Mouse (Mus musculus) adrenal gland, postnatal 25 days (tissue): ENCODE measurements at regions not wholly inside any gene's neighbourhood (a gene's known extent, or its start where the extent isn't known, plus 50 kb on each side); places are given as distances from the start of the nearest gene placed in this dataset.
A peak's percentile ranks its signal among the peaks of the same experiment; 100 is the strongest.

ENCODE experiments used
- DNase-seq: peaks from one replicate; pipeline ENCODE4 v3.0.0; 2021; ENCODE audit warnings: mixed read lengths

DNA sequence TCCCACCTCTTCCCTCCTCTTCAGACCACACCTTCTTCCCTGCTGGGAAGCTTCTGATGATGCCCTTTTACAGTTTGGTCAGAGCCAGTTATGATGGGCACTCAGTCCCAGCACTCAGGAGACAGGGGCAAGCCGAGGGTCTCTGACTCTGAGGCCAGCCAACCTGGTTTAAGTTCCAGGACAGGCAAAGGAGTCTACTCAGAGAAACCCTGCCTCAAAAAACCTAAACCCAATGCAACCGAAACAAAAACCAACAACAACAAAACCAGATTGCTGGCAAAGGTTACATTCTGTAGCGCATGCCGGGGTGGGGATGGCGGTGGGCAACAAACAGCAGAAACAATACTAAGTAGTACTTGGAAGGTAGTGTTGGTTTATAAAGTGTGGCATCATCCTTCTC lies 260.2 kb downstream of the Cog6 start:
- DNase-seq = no peak

DNA sequence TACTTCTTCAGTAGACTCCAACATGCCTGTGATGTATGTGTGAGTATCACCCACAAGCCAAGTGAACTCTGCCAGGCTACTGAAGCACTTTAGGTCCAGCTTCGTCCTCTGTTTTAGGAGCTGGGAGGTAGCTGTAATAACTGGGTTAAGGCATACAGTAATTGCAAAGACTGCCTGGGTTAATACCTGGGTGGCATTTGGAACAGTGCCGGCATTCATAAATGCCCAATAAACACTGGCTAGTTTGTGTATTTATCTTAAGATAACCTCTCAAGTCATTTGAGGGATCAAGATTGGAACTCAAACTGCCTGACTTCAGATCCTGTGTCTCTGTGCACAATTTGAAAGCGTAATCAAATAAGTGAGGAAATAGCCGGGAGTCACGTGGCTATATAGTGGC lies 261.0 kb downstream of the Cog6 start:
- no peak for DNase-seq

- no peak for DNase-seq
These were observed 262.1 kb downstream of the Cog6 start for GRCm38 (mm10) chr3:52754978-52755377.

GRCm38 (mm10) chr3:52754401-52754800 lies 262.6 kb downstream of the Cog6 start:
- peak; percentile 13 for DNase-seq

GRCm38 (mm10) chr3:52746917-52747316 lies 270.1 kb downstream of the Cog6 start:
- DNase-seq = no peak

DNA sequence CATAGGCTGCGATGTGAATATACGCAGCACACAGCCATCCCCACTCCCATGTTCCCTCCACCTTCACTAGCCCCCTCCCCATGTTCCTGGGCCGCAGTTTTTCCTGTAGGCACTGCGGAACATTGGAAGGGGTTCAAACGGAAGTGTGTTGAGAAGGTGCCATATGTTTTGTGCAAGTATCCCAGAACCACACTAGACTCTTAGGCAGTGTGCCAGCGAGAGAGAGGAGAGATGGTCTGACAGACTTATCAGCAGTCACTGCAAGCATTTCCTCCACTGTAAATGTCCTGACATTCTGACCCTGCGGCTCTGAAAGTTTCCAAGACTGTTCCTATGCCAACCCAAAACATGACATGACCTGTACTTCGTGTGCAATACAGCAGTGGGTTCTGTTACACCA lies 272.7 kb downstream of the Cog6 start:
- DNase-seq = no peak

- no peak for DNase-seq
These were observed 276.5 kb downstream of the Cog6 start for GRCm38 (mm10) chr3:52740466-52741026.

DNA sequence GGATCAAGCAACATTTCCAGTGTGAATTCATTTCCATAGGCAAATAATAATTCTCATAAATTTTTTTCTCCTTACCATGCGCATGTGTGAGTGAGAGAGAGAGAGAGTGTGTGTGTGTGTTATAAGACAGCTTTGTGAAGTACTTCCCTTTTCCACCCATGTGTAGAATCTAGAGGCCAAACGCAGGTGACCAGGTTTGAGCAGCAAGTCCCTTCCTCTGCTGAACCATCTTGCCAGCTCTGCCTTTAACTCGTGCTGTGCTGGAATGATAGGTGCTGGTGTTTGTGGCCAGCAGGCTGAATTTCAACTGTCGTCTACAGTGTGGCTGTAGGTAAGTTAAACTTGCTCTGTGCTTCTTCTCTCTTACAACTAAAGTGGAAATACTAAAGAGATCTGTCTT lies 277.5 kb downstream of the Cog6 start:
- DNase-seq = no peak

DNA sequence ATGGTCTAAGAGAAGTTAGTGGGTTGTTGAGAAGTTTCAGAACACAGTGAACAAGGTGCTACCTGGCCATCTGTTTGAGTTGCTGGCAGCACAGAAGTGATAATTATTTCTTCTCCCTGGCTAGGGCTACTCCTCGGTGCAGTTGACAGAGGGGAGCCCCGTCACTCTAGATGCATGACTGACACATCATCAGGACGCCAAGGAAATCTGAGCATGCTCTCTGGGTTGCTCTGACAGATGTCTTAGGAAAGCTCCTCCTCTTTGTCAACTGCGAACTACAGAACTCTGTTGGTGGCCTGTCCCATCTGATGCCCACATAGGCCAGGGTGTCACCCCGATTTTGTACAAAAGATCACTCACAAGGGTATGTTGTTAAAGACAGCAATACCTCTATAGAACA lies 278.7 kb downstream of the Cog6 start:
- DNase-seq = no peak

DNA sequence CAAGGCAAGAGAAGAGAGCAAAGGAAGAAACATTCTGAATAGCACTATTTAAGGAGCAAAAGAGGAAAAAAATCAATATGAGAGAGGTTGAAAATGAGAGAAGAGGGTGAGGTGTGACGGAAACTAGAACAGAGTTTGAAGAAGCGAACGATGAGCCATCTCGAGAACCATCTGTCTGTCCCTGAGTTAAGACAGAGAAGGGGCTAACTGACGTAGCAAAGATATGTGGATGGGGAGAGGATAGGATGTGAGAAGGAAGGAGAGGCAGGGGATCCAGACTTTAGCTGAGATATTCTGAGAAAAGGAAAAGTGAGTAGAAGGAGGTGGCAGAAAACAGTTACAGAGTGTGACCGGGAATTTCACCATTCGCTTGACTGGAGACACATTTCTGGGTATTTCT lies 281.1 kb downstream of the Cog6 start:
- no peak for DNase-seq

DNA sequence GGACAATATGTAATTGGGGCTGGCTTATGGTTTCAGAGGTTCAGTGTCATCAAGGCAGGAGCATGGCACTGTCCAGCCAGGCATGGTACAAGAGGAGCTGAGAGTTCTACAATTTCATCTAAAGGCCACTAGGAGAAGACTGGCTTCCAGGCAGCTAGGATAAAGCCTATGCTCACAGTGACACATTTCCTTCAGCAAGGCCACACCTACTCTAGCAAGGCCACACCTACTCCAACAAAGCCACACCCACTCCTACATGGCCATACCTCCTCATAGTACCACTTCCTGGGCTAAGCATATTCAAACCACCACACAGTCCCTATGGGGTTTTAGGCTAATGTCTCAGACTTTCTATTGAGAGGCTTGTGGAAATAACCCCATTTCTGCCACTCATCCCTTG lies 285.1 kb downstream of the Cog6 start:
- no peak for DNase-seq

- no peak for DNase-seq
These were observed 285.5 kb downstream of the Cog6 start for GRCm38 (mm10) chr3:52731491-52731890.

DNA sequence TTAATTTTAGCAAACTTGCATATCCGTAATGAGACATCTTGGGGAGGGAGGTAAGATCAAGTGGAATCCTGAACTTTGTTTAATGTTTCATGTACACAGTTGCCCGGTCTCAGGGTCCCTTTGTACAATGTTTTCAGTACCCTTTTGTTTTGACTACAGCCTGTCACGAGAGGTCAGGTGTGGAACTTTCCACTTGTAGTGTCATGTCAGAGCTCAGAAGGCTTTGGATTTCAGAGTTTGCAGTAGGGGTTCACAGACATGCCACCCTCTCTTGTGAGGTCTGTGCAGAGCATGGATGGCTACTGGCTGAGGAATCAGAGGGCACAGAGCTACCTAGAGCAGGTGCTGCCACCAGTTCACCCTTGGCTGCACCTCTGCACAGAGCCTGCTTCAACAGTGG lies 287.3 kb downstream of the Cog6 start:
- DNase-seq = no peak

DNA sequence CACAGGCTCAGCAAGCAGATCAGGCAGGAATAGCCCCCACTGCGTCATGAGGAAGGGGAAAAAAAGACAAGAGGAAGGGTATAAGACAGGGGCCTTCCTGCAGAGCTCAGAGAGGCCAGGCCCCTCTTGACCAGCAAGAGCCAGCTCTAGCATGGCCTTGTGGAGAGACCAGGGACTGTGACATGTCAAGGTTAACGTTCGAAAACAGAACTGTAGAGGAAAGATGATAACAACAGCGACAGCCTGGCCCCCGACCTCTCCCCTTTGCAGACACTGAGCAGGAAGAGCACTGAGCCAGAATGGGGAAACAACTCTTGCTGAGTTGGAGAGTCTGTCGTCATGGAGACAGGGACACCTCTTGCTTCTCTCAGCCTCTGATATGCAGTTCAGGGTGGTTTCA lies 288.2 kb downstream of the Cog6 start:
- no peak for DNase-seq

GRCm38 (mm10) chr3:52728426-52728825 lies 288.6 kb downstream of the Cog6 start:
- no peak for DNase-seq

- no peak for DNase-seq
These were observed 292.7 kb downstream of the Cog6 start for GRCm38 (mm10) chr3:52724354-52724753.

DNA sequence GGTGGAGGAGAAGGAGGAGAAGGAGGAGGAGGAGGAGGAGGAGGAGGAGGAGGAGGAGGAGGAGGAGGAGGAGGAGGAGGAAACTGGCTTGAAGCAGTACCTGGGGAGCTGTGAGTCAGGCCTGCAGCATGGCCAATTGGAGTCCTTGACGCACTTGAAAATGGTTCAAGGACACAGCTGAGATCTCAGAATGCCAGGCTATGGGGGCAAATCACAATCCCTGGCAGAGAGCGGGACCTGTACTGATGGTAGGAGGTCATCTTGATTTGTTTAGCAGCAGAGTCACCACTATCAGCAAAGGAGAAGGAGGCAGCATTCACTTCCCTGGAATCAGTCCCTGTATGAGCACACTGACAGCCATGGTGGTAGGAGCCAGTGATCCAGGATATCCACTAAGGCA lies 294.1 kb downstream of the Cog6 start:
- no peak for DNase-seq

- no peak for DNase-seq
These were observed 297.9 kb downstream of the Cog6 start for GRCm38 (mm10) chr3:52719181-52719580.

GRCm38 (mm10) chr3:52717324-52717723 lies 299.7 kb downstream of the Cog6 start:
- no peak for DNase-seq

- no peak for DNase-seq
These were observed 304.9 kb downstream of the Cog6 start for GRCm38 (mm10) chr3:52712151-52712550.

DNA sequence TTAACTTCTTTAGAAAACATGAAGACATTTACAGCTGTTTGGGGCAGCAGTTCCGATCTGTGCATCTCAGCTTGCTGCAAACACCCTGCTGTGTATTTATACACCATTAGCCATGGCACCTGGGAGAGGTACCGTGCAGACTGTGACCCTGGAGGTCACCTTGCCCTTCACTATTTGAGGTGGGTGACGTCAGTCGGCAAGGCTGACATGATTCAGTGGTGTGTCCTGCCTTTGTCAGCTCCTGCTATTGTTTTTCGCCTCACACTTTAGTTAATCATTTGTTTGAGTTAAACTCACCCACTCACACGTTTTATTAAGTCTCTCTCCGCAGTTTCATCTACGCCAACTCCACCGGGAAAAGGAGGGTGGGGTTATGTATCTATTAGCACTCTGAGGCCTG lies 305.9 kb downstream of the Cog6 start:
- DNase-seq = no peak

DNA sequence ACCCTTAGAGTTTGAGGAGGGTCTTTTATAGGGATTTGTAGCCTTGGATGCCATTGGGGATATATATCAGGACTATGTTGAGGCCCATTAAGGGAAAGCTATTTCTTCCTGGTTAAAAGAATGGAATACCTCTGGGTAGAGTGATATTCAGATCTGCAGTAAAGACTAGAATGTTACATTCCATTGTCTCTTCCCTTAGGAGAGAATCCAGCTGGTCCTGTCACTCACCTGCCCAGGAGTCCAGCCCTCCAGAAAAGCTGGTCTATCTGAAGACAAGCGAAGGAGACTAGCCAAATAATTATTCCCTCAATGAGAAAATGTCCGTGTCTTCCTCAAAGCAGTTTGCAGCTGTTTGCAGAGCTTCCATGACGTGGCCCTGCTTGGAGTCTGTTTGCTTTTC lies 308.3 kb downstream of the Cog6 start:
- DNase-seq = no peak

GRCm38 (mm10) chr3:52708301-52708700 lies 308.7 kb downstream of the Cog6 start:
- no peak for DNase-seq

GRCm38 (mm10) chr3:52706626-52707025 lies 310.4 kb downstream of the Cog6 start:
- no peak for DNase-seq

- DNase-seq = no peak
These were observed 313.3 kb downstream of the Cog6 start for GRCm38 (mm10) chr3:52703751-52704150.
